Mouse (Mus musculus) sigmoid colon, adult 10 weeks (tissue): ENCODE data around the gene Sh2d1a. TPM values are rescaled to one million over a fixed set of nuclear protein-coding genes. Genes with fewer than 3 reads are reported as not detected.

Source experiments
- polyA plus RNA-seq: library from polyadenylated mRNA; stranded (reverse); fragments of 350-450 nt; fragmentation: Illumina TruSeq; extraction: RNeasy Lipid Tissue Mini Kit (QIAGEN cat#74804); gene quantifications from one replicate; pipeline ENCODE4 v1.2.3, GENCODE M21; 2014; ENCODE audit warnings: low read depth, low replicate concordance

Sh2d1a gene
- polyA plus RNA-seq, result 0.44 TPM

GRCm38 (mm10) chrX:42502291-42503043 is at the start of gene Sh2d1a:
Gene Sh2d1a (plus strand): TSS chrX:42502453.

GRCm38 (mm10) chrX:42489446-42489845 is 12.8 kb upstream of the Sh2d1a start, which contains the start of gene Tex13c2:
Gene Tex13c2 (plus strand): TSS chrX:42489691.

Other genes with a start within 250 kb of the Sh2d1a start
- not detected for gene Tex13c2, start 12.8 kb upstream of the Sh2d1a start, polyA plus RNA-seq